Mouse (Mus musculus): ENCODE results near the gene Sgo1. TPM values are rescaled to one million over a fixed set of nuclear protein-coding genes. Genes with fewer than 3 reads are reported as not detected.
A peak's percentile ranks its signal among the peaks of the same experiment; 100 is the strongest.
"Not testable (repeated sequence)": the region's sequence is repeated elsewhere in the genome, so short reads cannot be mapped to it uniquely, and the experiment has no call there.

The Sgo1 gene
- under 1 TPM in 1 of 2 experiments, not detected in 1; 0.07 TPM for total RNA-seq (2021)
- long read RNA-seq, result 0 reads

DNA sequence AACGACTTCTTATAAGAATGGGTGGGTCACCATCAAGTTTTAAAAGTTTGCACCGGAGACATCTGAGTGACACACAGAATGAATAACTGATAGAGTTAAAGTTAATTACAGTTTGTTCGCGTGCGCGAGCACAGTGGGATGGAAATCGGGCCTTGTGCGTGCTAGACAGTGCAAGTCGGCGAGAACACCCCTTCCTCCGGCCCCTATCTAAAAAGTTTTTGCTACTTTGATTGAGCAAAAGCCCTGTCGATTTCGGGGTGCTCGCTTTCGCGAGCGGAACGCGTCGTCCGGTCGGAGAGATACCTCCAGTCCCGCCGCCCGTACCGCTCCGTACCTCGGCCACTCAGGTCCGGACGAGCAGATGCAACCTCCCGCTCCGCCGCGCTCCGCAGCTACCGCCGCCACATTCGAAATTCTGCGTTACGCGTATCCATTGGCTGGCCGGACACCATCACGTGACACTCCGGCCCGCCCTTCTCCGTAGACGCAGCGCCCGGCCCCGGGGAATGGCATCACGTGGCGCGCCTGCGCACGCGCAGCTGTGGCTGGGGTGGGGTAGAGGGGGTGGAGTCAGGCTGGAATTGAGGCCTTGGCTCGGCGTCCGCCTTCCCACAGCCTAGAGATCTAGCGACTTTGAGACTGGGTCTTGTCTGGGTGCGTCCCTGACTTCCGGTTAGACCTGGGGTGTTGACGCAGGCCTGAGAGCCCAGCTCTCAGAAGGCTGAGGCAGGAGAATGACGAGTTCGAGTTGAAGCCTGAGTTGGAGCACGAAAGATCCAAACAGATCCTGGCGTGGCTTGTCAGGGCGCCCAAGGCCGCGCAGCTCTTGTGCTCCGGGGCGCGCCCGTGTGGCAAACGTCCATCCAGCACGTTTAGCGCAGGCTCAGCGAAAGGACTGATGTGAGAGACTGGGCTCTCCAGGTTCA is at the start of gene Sgo1:
Sgo1 (minus strand) TSS at position 457 of the 926 bp plus-strand sequence.
- peak; percentile 94 to 97 for DNase-seq (ENCODE audit: low spot score in 2 of 2)

DNA sequence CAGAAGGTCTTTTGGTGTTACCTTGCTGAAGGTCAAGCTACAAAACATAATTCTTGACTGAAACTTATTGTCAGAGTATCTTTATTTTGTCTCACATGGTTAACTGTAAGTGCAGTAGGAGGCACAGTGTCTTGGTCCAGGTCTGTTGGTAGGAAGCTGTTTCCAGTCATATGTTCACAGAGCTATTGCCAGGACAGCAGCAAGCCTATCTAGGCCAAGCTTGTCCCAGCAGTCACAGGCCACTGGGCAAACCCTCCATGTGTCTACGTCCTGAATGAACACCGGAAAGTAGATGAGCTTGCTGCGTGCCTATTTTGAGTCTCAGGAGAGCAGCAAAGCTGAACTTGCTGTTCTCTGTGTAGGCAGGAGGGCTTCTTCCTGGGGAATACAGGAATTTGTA is 29.8 kb upstream of the Sgo1 start:
- not testable (repeated sequence) for DNase-seq (ENCODE audit: low spot score in 2 of 2)

DNA sequence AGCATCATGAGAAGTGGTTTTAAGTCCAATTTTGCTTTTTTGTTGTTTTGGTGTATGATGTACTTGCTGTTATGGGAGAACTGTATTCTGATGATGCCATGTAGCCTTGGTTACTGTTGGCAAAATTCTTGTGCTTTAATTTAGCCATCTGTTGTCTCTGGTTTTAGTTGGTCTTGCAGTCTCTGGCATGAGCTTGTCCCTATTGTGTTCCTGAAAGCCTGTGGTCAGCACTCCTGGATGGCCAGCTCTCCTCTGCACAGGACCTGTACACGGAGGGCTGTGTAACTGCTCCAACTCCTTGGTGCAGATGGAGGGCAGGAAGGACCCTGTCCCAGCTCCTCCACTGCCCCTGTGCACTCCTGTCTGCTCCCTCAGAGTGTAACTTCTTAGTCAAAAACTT is 29.3 kb upstream of the Sgo1 start:
- DNase-seq (ENCODE audit: low spot score in 2 of 2), result no peak

DNA sequence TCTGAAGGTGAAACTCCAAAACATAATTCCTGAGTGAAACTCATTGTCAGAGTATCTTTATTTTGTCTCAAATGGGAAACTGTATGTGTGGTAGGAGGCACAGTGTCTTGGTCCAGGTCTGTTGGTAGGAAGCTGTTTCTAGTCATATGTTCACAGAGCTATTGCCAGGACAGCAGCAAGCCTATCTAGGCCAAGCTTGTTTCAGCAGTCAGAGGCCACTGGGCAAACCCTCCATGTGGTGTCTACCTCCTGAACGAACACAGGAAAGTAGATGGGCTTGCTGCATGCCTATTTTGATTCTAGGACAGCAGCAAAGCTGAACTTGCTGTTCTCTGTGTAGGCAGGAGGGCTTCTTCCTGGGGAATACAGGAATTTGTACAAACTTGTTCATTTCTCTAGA is 26.0 kb upstream of the Sgo1 start:
- not testable (repeated sequence) for DNase-seq (ENCODE audit: low spot score in 2 of 2)

DNA sequence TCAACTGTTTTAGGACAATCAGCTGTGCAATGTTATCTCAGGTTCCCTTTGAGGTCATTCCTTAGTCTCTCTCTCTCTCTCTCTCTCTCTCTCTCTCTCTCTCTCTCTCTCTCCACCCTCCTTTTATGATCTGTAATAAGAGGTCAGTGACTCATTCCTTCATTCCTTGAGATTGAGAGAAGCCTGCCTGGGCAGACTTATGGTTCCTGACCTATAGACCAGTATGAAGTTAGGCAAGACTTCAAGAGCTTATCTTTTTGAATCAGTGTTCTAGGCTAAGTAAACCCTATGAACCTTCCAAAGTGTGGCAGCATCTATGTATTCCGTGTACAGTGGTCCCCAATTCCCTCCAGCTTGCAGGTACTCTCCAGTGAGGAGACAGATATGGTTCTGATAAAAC is 25.3 kb upstream of the Sgo1 start:
- no peak for DNase-seq (ENCODE audit: low spot score in 2 of 2)

DNA sequence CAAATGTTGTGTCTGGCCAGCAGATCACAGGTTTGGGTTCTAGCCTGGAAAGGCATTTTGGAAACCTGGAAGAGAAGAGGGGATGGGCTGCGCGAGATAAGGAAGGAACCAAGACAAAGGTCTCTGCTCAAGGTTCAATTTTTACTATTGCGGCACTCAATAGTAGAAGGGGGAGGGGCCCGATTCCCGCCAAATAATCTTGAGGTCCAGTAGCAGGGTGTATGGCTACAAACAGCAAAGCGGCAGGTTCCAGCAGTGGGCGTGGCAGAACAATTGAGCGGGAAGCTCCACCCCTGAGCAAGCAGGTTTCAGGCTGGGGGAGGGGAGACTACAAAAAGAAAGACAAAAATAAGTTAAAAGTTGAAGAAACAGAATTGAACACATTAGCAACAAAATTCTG is 8.4 kb upstream of the Sgo1 start:
- DNase-seq (ENCODE audit: low spot score in 2 of 2), result not testable (repeated sequence)

DNA sequence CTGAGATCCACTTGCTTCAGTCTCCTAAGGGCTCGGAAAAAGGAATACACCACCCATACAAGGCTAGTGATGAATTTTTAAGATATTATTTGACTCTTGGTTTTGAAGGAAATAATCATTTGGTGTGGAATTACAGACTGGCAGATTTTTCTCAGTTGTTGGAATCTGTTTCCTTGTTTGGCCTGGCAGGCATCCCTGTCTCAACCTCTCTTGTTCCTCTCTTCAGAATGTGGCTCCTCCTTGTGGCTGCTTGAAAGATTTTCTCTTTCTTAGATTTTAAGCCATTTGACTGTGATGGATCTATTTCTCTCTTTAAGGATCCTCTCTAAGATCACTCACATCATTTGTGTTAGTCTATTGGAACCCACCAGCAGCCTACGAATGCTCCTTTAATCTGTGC is 4.9 kb upstream of the Sgo1 start:
- DNase-seq (ENCODE audit: low spot score in 2 of 2), result peak in 1 of 2 experiments; percentile 38

DNA sequence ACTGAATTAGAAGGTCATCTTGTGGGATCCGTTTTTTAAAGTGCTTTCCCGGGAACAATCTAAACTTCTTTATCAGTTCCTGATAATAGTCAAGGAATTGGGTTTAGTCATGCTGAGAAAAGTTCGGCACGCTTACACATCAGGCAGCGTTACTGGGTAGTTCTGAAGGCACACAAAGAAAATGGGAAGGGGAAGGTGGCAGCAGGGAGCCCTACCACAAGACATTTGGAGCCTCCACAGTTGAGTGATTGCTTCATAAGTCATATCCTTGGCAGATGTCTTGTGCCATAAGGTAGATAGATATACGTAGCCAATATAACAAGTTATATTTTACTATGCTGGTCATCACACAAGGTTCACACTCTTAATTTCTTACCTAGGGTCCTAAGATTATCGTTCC is 813 bp upstream of the Sgo1 start:
- no peak for DNase-seq (ENCODE audit: low spot score in 2 of 2)

DNA sequence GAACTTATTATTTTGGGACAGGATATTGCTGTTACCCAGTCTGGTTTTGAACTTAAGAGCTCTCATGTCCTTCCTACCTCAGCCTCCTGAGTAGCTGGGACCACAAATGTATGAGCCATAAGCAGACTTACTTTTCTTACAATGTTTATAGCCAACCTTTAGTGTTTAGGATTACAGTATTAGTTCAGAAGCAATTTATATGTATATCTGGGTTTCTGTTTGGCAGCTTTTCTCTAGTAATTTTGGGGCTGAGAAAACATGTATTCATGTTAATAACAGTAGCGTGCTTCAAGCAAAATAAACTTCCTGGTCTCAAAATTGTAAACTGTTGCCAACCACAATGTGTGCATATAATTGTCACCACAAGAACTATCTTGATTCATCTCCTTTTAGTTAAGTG is 812 bp downstream of the Sgo1 start:
- no peak for DNase-seq (ENCODE audit: low spot score in 2 of 2)

DNA sequence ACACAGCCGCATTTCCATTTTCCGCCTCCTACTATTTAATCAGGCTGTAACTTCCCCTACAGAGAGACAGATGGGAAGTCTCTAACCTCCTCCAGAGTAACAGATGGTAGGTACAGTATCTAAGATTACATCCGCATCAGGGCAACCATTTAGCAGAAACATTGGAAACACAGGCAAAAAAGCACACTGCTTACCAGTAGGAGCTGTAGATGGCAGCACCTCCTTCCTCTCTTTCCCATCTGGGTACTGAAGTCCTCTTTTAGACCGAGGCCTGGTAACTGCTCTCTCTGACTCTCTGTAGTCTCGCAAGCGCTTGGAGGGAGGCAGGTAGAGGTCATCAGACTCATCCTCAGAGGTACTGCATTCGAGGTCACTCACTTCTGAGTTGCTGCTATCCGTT is 10.4 kb downstream of the Sgo1 start:
- peak; percentile 39 to 82 for DNase-seq (ENCODE audit: low spot score in 2 of 2)

DNA sequence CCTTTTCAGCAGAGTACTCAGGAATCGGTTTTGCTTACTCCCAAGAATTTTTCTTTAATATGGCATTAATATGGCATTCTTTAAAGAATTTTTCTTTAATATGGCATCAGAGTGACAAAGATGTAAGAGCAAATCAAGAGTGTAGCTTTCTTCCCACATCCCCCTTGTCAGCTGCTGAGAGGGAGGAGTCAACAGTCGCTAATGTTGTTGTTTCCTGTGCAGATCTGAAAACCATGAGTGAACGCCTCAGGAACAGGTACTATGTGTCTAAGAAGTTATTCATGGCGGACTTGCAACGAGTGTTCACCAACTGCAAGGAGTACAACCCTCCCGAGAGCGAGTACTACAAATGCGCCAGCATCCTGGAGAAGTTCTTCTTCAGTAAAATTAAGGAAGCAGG is 18.7 kb downstream of the Sgo1 start:
- no peak for DNase-seq (ENCODE audit: low spot score in 2 of 2)

DNA sequence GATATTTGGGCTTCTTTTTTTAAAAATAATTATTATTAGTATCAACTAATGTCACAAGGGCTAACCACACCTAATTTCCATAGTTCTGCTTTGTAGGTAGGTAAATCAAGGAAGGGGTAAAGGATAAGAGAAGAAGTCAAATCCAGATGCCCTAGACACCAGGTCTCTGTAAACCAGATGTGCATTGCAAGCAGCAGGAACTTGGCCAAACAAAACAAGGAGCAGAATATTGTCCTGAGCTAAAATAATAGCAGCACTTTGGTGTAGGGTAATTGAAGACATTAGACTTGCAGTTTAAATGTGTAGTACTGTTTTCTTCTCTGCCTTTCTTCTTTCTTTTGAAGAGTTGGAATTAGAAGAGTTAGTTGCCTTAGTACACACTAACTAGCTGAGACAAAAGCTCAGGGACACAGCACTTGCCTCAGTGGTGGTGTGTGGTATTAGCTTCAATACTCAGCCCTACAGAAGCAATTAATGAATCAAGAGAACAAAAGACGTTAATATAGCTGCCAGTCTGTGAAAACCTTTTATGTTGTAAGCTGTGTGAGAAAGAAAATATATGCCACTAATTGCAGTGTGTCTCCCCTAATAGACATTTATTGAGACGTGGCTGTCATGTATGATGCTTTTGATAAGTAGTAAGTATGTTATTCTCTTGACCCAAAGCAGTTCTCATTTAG is 24.3 kb downstream of the Sgo1 start:
- no peak for DNase-seq (ENCODE audit: low spot score in 2 of 2)

DNA sequence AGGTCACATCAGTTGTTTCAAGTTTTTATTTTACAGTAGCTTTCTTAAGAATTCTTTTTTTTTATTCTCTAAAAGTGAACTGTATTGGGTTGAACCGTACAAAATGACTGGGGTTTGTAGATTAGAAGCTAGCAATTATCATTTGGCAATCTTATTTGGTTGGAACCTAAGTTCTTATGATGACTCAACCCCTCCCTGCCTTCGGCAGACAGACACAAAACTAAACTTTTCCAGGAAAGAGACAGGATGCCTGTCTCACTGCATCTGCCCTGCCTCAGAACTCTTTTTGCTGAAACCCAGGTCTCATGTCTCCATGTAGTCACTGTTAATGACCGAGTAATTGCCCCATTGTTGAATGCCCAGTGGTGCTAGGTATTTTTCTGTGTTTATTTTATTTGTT is 24.9 kb downstream of the Sgo1 start:
- no peak for DNase-seq (ENCODE audit: low spot score in 2 of 2)

DNA sequence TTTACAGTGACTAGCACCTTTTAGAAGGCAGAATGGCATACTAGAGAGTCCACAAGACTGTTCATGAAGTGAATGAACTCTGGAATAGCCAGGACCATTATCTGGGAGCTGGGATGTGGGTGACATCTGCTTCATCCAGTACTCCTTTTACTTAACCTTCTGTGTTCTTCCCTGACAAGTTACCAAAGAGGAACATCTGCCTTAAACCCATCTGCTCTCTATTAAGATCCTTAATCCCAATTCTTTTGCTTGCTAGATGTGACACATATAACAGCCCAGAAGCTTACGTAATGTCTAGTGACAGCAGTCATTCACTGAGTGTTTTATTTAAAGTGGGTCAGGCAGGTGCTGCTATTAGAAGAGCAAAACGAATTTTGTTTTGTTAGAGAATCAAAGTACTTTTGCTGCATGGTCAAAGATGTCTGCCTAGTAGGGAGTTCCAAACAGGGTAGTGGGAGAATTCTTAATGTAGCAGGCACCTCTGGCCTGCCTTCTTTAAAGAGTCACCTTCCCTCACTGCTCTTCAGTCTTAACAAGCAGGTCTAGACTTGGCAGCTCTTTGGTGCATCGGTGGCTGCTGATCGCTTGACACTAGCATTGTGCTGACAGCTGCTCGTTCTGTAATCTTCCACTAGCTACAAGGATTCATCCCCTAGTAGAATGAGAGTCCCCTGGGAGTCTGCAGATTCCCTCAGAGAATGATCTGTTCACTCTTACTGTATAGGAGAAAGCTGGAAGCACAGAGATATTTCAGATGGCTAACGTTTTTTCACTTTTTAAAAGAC is 27.9 kb downstream of the Sgo1 start:
- DNase-seq (ENCODE audit: low spot score in 2 of 2), result no peak

DNA sequence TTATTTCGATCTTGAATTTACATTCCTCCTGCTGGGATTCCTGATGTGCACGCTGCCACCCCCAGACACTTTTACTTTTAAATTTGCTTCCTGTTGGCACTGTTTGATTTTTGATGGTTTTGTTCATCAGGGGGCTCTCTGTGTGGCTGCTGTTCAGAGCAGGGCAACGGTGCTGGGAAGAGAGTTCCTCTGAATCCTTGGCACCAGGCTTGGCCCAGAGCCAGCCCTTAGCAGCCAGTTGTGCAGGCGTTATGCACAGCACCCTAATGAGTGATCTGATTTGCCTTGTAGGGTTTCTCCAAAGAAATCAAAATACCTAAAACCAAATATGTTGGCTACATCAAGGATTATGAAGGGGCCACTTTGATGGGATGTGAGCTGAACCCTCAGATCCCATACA is 29.4 kb downstream of the Sgo1 start:
- peak in 1 of 2 experiments; percentile 39 for DNase-seq (ENCODE audit: low spot score in 2 of 2)

DNA sequence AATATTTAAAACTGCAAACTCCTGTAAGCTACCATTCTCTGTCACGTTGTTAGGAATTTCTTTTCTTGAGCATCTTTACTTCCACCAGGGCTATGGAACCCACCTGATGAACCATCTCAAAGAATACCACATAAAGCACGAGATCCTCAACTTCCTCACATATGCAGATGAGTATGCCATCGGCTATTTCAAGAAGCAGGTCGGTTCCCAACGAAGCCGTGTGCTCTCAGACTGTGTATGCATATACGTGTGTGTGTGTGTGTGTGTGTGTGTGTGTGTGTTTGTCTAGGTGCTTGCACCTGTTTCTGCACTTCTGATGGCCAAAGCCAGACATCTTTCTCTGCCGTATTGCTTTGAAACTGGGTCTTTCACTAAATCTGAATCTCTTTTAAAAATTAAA is 29.9 kb downstream of the Sgo1 start:
- DNase-seq (ENCODE audit: low spot score in 2 of 2), result no peak

DNA sequence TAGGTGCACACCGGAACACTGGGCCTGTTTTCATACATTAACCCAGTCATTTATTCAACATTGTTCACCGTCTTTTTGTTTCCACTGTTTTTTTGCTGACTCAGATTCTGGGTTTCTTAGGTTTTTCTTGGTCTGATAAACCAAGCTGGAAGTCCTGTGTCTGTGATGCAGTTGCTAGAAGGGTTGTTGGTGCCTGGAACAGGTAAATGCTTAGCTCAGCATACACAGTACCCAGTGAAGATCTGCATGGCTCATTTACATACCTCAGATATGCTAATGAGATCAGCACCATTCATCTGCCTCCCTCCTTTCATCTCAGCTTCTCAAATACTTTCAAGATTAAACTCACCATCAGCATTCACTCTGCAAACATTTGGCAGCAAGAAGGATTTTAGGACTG is 30.5 kb downstream of the Sgo1 start:
- DNase-seq (ENCODE audit: low spot score in 2 of 2), result no peak

DNA sequence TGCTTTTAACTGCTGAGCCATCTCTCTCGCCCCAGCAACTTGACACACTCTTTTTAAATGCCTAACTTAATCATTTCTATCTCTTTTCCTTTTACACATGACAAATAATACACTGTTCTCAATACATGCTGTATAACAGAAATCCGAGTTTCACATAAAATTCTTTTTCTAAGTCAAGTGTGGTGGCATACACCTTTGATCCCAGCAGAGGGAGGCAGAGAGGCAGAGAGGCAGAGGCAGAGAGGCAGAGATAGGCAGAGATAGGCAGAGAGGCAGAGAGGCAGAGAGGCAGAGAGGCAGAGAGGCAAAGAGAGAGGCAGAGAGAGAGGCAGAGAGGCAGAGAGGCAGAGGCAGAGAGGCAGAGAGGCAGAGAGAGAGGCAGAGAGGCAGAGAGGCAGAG is 31.7 kb downstream of the Sgo1 start:
- DNase-seq (ENCODE audit: low spot score in 2 of 2), result not testable (repeated sequence)

DNA sequence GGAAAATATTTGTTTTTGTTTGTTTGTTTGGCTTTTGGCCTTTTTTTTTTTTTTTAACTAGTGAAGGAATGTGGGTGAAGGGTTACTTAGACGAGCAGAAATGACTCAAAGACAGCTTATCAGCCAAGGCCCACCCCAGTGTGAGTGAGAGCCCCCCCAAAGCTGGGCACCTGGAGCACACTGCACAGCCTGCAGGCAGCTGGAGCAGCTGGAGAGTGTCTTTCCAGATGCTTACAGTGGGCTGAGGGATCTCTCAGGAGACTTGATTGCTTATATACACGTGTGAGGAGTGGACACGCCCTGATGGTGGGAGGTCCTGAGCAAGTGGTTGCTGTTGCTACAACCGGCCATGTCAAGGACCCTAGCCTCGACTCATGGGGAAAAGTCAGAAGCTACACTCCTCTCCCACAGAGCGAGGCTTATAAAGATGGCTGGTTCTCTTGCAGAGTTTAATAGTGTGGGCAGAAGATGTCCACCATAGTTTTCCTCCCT is 32.7 kb downstream of the Sgo1 start:
- no peak for DNase-seq (ENCODE audit: low spot score in 2 of 2)

DNA sequence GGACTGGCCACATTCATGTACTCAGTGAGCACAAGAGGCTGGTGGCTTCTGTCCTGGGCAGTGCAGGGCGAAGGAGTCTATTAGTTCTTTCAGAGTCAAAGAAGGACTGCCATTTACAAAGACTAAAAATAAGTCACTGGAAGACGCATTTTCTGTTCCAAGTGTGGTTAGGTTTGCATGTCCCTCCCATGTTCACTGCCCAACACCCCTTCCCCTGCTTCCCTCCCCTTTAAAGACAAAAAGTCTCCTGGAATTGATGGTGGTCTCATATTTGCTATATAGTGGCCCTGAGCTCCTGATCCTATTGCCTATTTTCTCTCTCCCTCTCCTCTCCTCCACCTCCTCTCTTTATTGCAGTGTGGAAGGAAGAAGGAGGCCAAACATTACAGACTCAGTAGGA is 33.2 kb downstream of the Sgo1 start:
- DNase-seq (ENCODE audit: low spot score in 2 of 2), result no peak

DNA sequence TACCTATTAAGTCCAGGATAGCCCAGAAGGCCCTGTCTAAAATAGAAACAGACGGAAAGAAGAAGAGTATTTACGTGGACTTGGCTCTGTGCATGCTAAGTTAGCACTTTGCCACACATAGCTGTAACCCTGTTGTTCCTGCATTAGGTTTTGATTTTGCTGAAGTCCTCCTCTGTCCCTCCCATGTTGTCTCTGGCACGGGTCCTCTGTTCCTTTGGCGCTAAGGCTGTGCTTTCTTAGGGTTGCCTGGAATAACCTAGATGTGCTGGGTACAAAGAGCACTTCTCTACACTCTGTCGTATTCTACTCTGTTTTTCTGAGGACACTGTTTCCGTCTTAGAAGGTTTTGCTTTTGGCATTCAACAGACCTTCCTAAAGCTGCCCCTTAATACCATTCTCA is 34.1 kb downstream of the Sgo1 start:
- DNase-seq (ENCODE audit: low spot score in 2 of 2), result no peak

DNA sequence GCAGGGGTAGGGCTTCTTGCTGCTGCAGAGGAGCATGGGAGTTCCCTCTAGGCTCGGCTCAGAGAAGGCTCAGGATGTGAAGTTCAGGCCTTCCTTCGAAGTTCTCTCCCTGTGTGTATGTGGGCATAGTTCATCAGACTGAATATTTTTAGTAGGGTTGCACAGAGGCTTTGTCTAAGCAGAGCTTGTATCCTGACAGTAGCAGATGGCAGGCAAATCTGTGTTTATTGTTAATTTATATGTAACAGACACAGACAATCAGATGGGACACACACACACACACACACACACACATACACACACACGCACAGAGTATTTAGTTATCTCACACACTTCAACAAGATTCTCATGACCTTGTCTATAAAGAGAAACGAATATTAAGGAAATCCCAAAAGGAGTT is 34.5 kb downstream of the Sgo1 start:
- peak in 1 of 2 experiments; percentile 50 for DNase-seq (ENCODE audit: low spot score in 2 of 2)
